Mouse (Mus musculus): ENCODE data around the gene Wipi1.

DNA sequence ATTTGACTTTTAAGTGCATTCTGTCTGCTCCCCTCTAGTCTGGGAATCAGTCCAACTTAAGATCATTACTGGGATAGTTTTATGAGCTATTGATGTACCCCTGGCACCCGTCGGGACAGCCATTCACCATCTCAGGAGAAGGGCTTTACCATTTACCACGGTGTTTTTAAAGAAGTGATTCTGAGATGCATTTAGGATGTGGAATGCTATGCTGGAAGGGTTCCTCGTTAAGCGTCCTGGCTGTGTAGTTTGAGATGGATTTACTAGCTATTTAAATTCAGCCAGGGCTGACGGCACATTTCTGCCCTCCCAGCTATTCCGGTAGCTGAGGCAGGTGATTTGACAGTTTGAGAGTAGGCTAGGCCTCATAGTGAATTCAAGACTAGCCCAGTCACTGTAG lies 67.3 kb downstream of the Wipi1 start:
- TF ChIP-seq POLR2A (IDR thresholded peaks at IDR 0.05; ENCODE audit: low read depth, low read length) (no peak), CTCF (IDR thresholded peaks at IDR 0.05; ENCODE audit: extremely low read depth, insufficient read depth, insufficient read length, insufficient replicate concordance) (no peak)
